Mouse (Mus musculus) hindbrain, embryonic 14.5 days (tissue): Measurements from ENCODE around the gene C1ra. TPM values are rescaled to one million over a fixed set of nuclear protein-coding genes. Genes with fewer than 3 reads are reported as not detected.
"Not testable (repeated sequence)": the region's sequence is repeated elsewhere in the genome, so short reads cannot be mapped to it uniquely, and the experiment has no call there.

Experiments used
- ATAC-seq: fragments of 200-750 bp; cut with Nextera tagmentation; 2 replicates; pipeline ENCODE4 v1.8.0; 2017; ENCODE audit warnings: moderate number of reproducible peaks, mild to moderate bottlenecking, moderate TSS enrichment, moderate library complexity; ENCODE audit not compliant: low FRiP score
- DNase-seq: peaks from one replicate; pipeline ENCODE4 v3.0.0-alpha.2; 2015; ENCODE audit warnings: low spot score
- H3K27ac ChIP-seq: fragments of 300-500 bp; sonication (generic); 2 replicates; pipeline ENCODE4 v1.5.1; 2014; ENCODE audit warnings: mild to moderate bottlenecking, moderate library complexity
- H3K27me3 ChIP-seq: fragments of 300-500 bp; sonication (generic); 2 replicates; pipeline ENCODE4 v1.6.1; 2014; ENCODE audit warnings: mild to moderate bottlenecking, low read length, mixed read lengths; ENCODE audit not compliant: control insufficient read depth, insufficient read depth
- H3K36me3 ChIP-seq: fragments of 300-500 bp; sonication (generic); replicated peaks from 2 replicates; pipeline ENCODE4 v1.6.1; 2014; ENCODE audit not compliant: control insufficient read depth, insufficient read depth
- H3K4me1 ChIP-seq: fragments of 300-500 bp; sonication (generic); replicated peaks from 2 replicates; pipeline ENCODE4 v1.6.1; 2014; ENCODE audit warnings: antibody characterized with exemption, low read length, mixed read lengths; ENCODE audit not compliant: control insufficient read depth, insufficient read depth
- H3K4me2 ChIP-seq: fragments of 300-500 bp; sonication (generic); replicated peaks from 2 replicates; pipeline ENCODE4 v1.6.1; 2014; ENCODE audit warnings: mild to moderate bottlenecking, moderate library complexity
- H3K4me3 ChIP-seq: fragments of 300-500 bp; sonication (generic); replicated peaks from 2 replicates; pipeline ENCODE4 v1.5.1; 2014; ENCODE audit warnings: mild to moderate bottlenecking, low read length
- H3K9ac ChIP-seq: fragments of 300-500 bp; sonication (generic); 2 replicates; pipeline ENCODE4 v1.6.1; 2014
- H3K9me3 ChIP-seq: fragments of 300-500 bp; sonication (generic); 2 replicates; pipeline ENCODE4 v1.6.1; 2016; ENCODE audit warnings: low read length; ENCODE audit not compliant: control insufficient read depth
- WGBS: fragments of 180-500 bp; shearing (Covaris S2); extraction: QIAGEN DNeasy Blood & Tissue Kit; methylation state at CpG from one replicate; pipeline ENCODE4 v1.1.7; 2014; 5-methylcytosine and 5-hydroxymethylcytosine counted together
- polyA plus RNA-seq: library from polyadenylated mRNA; unstranded; fragments of >200 nt; fragmentation: Nextera tagmentation; extraction: Ambion mirVana; gene quantifications from 2 replicates; pipeline ENCODE4 v1.2.1, GENCODE M21; 2014

C1ra gene
- polyA plus RNA-seq, 1 experiment from 2014 or later: 0.20 TPM

- not testable (repeated sequence) for H3K27me3 ChIP-seq, H3K36me3 ChIP-seq, DNase-seq, H3K4me1 ChIP-seq, H3K4me2 ChIP-seq, H3K9ac ChIP-seq, H3K4me3 ChIP-seq, H3K9me3 ChIP-seq, H3K27ac ChIP-seq, ATAC-seq
- WGBS: 90% methylated on average over 8 of the region's 11 CpGs
Observed at GRCm38 (mm10) chr6:124475335-124476075, 36.7 kb upstream of the C1ra start.

GRCm38 (mm10) chr6:124476216-124476615, 36.0 kb upstream of the C1ra start:
- Histone ChIP-seq H3K27ac (no peak overlapping the region), H3K4me3 (no peak overlapping the region), H3K36me3 (no peaks in the 10 kb centered on the region), H3K9me3 (no peaks in the 10 kb centered on the region), H3K4me1 (no peaks in the 10 kb centered on the region), H3K4me2 (no peak overlapping the region), H3K27me3 (no peaks in the 10 kb centered on the region), H3K9ac (no peak overlapping the region)
- no peak for DNase-seq
- ATAC-seq: no peak
- WGBS: 56% methylated on average over 7 of the region's 7 CpGs

GRCm38 (mm10) chr6:124476796-124477195, 35.4 kb upstream of the C1ra start:
- Histone ChIP-seq H3K4me2 (no peak overlapping the region), H3K4me3 (no peak overlapping the region), H3K4me1 (no peaks in the 10 kb centered on the region), H3K27me3 (no peaks in the 10 kb centered on the region), H3K27ac (no peak overlapping the region), H3K9me3 (no peaks in the 10 kb centered on the region), H3K36me3 (no peaks in the 10 kb centered on the region), H3K9ac (no peak overlapping the region)
- ATAC-seq (no peak), DNase-seq (no peak)
- WGBS: 84% methylated on average over 11 of the region's 11 CpGs

GRCm38 (mm10) chr6:124477221-124477655, 35.0 kb upstream of the C1ra start:
- no peaks in the 10 kb centered on the region for H3K27me3 ChIP-seq
- no peak overlapping the region for H3K4me3 ChIP-seq
- H3K36me3 ChIP-seq: no peaks in the 10 kb centered on the region
- 70% methylated on average over 5 of the region's 5 CpGs for WGBS
- H3K4me2 ChIP-seq: no peak overlapping the region
- no peaks in the 10 kb centered on the region for H3K9me3 ChIP-seq
- no peaks in the 10 kb centered on the region for H3K4me1 ChIP-seq
- ATAC-seq: no peak
- no peak overlapping the region for H3K9ac ChIP-seq
- no peak for DNase-seq
- no peak overlapping the region for H3K27ac ChIP-seq

DNA sequence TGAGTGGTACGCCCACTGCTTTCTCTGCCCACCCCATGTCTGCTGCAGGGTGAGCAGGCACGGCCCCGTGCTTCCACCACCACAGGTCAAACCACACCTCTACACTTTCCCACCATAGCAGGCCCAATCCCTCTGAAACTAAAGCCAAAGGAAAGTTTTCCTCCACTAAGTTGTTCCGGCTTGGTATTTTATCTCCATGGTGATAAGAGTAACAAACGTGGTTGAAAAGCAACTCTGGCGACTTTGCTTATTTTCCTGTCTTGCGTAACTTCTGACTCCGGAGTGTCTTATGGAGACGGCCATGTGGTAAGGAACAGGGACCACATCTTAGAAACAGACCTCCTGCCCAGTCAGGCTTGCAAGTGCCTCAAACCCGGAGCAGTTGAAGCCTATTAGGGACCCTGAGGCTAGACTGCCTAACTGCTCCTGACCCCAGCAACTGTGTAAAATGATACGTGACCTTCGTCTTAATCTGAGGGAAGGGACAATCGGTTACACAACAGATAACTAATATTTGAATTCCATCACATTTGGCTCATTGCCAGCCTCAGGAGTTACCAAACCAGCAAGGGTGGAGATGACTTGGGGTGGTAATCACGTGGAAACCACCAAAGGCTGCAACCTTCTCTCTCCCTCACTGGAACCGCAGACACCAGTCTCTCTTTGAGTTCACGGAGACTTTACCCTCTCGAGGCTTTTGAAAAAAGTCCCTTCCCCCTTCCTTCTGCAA, 34.1 kb upstream of the C1ra start:
- Histone ChIP-seq H3K9me3 (no peaks in the 10 kb centered on the region), H3K27me3 (no peaks in the 10 kb centered on the region), H3K4me1 (no peaks in the 10 kb centered on the region), H3K36me3 (no peaks in the 10 kb centered on the region), H3K27ac (no peak overlapping the region), H3K4me2 (no peak overlapping the region), H3K4me3 (no peak overlapping the region), H3K9ac (no peak overlapping the region)
- no peak for ATAC-seq
- WGBS: 77% methylated on average over 17 of the region's 17 CpGs
- DNase-seq: no peak

DNA sequence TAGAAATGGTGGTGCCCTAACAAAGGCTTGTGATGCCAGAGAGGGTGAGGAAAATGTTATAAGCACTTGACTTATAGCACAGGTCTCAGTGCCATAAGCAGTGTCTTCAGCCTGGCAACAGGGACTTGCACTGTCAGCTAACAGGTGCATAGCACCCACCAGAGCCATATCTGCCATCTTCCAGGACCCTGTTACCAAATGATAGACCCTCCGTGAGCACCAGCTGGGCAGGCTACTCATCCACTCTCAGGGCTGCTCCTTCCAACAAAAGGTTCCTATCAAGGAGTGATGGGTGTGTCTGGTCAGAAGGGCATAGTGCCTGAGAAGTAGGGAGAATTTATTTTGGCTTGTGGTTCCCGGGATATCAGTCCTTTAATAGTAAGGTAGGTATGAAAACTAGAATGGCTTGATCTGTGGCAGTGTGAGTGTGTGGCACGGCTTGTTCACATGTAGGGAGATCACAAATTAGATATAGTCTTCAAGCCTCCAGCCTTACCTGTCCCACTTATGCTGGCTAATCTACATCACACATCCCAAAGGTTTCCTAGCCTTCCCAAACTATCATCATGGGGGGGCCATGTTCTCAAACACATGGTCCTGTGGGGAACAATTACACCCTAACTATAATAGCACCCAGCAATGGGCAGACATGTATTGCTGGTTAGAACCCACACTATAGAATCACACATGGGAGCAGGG, 33.2 kb upstream of the C1ra start:
- no peak overlapping the region for H3K27ac ChIP-seq
- no peaks in the 10 kb centered on the region for H3K4me1 ChIP-seq
- no peaks in the 10 kb centered on the region for H3K9me3 ChIP-seq
- no peak overlapping the region for H3K4me2 ChIP-seq
- ATAC-seq (no peak), DNase-seq (no peak)
- no peak overlapping the region for H3K4me3 ChIP-seq
- H3K36me3 ChIP-seq: no peaks in the 10 kb centered on the region
- H3K27me3 ChIP-seq: no peaks in the 10 kb centered on the region
- WGBS: 90% methylated on average over 3 of the region's 3 CpGs
- no peak overlapping the region for H3K9ac ChIP-seq

DNA sequence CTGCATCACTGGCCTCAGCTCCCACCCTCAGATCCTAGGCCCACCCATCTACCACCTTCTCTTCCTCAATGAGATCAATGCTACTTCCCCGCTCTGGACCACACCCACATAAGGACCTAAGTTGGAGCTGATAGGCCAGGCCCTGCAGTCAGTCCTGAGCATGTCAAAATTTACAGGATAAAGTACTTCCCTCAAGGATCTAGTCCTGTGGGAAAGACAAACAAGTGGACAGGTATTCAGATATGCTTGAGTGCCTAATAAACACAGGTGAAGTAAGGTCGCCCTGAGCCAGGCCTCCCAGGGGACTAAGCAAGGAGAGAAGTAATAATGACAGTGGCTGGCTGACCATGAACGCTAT, 32.7 kb upstream of the C1ra start:
- Histone ChIP-seq H3K4me2 (no peak overlapping the region), H3K36me3 (no peaks in the 10 kb centered on the region), H3K9me3 (no peaks in the 10 kb centered on the region), H3K9ac (no peak overlapping the region), H3K4me3 (no peak overlapping the region), H3K27me3 (no peaks in the 10 kb centered on the region), H3K27ac (no peak overlapping the region), H3K4me1 (no peaks in the 10 kb centered on the region)
- no peak for DNase-seq
- WGBS: 88% methylated on average over 3 of the region's 3 CpGs
- ATAC-seq: no peak

DNA sequence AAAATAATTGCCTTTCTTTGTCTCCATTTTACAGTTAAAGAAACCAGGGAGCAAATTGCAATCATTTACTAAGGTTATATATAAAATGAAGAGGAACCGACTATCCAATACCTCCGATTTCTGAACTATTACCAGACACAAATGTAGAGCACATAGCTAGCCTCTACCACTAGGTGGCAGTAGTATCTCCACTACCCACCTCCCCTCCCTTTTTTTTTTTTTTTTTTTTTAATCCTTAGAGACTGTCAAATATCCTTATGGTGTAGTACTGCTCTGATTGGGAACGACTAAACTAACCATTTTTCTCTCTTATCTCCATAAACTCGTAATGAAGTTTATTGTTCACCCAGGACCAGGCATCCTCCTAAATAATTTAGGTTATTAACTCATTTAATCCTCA, 31.9 kb upstream of the C1ra start:
- WGBS: 53% methylated on average over 4 of the region's 4 CpGs
- Histone ChIP-seq H3K4me3 (no peak overlapping the region), H3K27me3 (no peaks in the 10 kb centered on the region), H3K4me1 (no peaks in the 10 kb centered on the region), H3K36me3 (no peaks in the 10 kb centered on the region), H3K9me3 (no peaks in the 10 kb centered on the region), H3K27ac (no peak overlapping the region), H3K9ac (no peak overlapping the region), H3K4me2 (no peak overlapping the region)
- no peak; the same call in 1 of the 2 replicates for ATAC-seq
- peak; percentile 54 for DNase-seq

GRCm38 (mm10) chr6:124481571-124481970, 30.6 kb upstream of the C1ra start:
- Histone ChIP-seq H3K27ac (no peak overlapping the region), H3K27me3 (no peaks in the 10 kb centered on the region), H3K36me3 (no peaks in the 10 kb centered on the region), H3K4me1 (no peaks in the 10 kb centered on the region), H3K9ac (no peak overlapping the region), H3K4me2 (no peak overlapping the region), H3K9me3 (no peaks in the 10 kb centered on the region), H3K4me3 (no peak overlapping the region)
- peak; percentile 72 for DNase-seq
- 29% methylated on average over 6 of the region's 6 CpGs for WGBS
- ATAC-seq: 0 out of 2 replicates have a peak, but pooled peaks have one; percentile 9
